Mouse (Mus musculus) adipose tissue, adult 10 weeks (tissue): ENCODE measurements around the gene Srp54a. TPM values are rescaled to one million over a fixed set of nuclear protein-coding genes. Genes with fewer than 3 reads are reported as not detected.

Experiments
- polyA plus RNA-seq: library from polyadenylated mRNA; stranded (reverse); fragments of 350-450 nt; fragmentation: Illumina TruSeq; extraction: RNeasy Lipid Tissue Mini Kit (QIAGEN cat#74804); gene quantifications from one replicate; pipeline ENCODE4 v1.2.3, GENCODE M21; 2014; ENCODE audit warnings: low read depth, low replicate concordance

Gene Srp54a
- polyA plus RNA-seq: 92.1 TPM

GRCm38 (mm10) chr12:55079726-55080600, at the start of gene Srp54a, which contains the start of gene 2700097O09Rik:
TSS of gene Srp54a (plus strand) at chr12:55080262.
TSS of gene 2700097O09Rik (minus strand) at chr12:55080110.

GRCm38 (mm10) chr12:55124242-55124641, 44.2 kb downstream of the Srp54a start, which contains the start of gene Fam177a:
TSS of gene Fam177a (plus strand) at chr12:55124469.

GRCm38 (mm10) chr12:55154559-55155448, 74.7 kb downstream of the Srp54a start, which contains the start of gene Srp54b:
TSS of gene Srp54b (plus strand) at chr12:55155104.

Other genes with a start within 250 kb of the Srp54a start
- 89.2 TPM for gene Cfl2, start 217.4 kb upstream of the Srp54a start, polyA plus RNA-seq
- not detected for gene Gm20403, start 93.7 kb upstream of the Srp54a start, polyA plus RNA-seq
- gene Baz1a, start 65.9 kb upstream of the Srp54a start, polyA plus RNA-seq: 10.4 TPM
- gene 2700097O09Rik, start 152 bp upstream of the Srp54a start, polyA plus RNA-seq: 15.5 TPM
- gene Fam177a, start 44.2 kb downstream of the Srp54a start, polyA plus RNA-seq: 19.1 TPM
- 48.3 TPM for gene Srp54b, start 74.8 kb downstream of the Srp54a start, polyA plus RNA-seq
- not detected for gene 1700047I17Rik2, start 119.3 kb downstream of the Srp54a start, polyA plus RNA-seq
- gene Srp54c, start 149.9 kb downstream of the Srp54a start, polyA plus RNA-seq: 64.8 TPM
- 10.8 TPM for gene 1110008L16Rik, start 219.3 kb downstream of the Srp54a start, polyA plus RNA-seq
- 8.3 TPM for gene Ppp2r3c, start 222.7 kb downstream of the Srp54a start, polyA plus RNA-seq